ENCODE assay signal across 11 mouse cellular contexts in genomic region chr14:71203459-71203858, GRCm38 (mm10).
"Had no signal": no experiment of that assay in that cellular context is flagged by ENCODE, and none has a peak within 500 bp of the region (broad histone marks: within the 10 kb centered on the region; RNA-seq: fewer than 3 reads in every experiment).

No protein-coding gene starts in this region.

- H3K9me3 ChIP-seq: kidney, embryonic 15.5 days; limb, embryonic 15.5 days; liver, embryonic 12.5 days; lung, embryonic 15.5 days; midbrain, embryonic 13.5 days; stomach, embryonic 15.5 days had no signal

- H3K4me2 ChIP-seq: kidney, embryonic 15.5 days; limb, embryonic 15.5 days; liver, embryonic 12.5 days; lung, embryonic 15.5 days; midbrain, embryonic 13.5 days; stomach, embryonic 15.5 days had no signal

- H3K27ac ChIP-seq: kidney, embryonic 15.5 days; limb, embryonic 15.5 days; liver, embryonic 12.5 days; lung, embryonic 15.5 days; midbrain, embryonic 13.5 days; stomach, embryonic 15.5 days had no signal

- H3K4me1 ChIP-seq: kidney, embryonic 15.5 days; lung, embryonic 15.5 days; stomach, embryonic 15.5 days had no signal

- ATAC-seq: liver, embryonic 12.5 days; midbrain, embryonic 13.5 days had no signal

- DNase-seq: kidney, adult 2 months; kidney, postnatal 14 days; layer of hippocampus, postnatal 36 days; right cerebral cortex, postnatal 14 days; thymus, postnatal 36 days had no signal

- H3K4me3 ChIP-seq: kidney, embryonic 15.5 days; limb, embryonic 15.5 days; liver, embryonic 12.5 days; lung, embryonic 15.5 days; midbrain, embryonic 13.5 days; stomach, embryonic 15.5 days had no signal

- H3K9ac ChIP-seq: kidney, embryonic 15.5 days; limb, embryonic 15.5 days; liver, embryonic 12.5 days; lung, embryonic 15.5 days; midbrain, embryonic 13.5 days; stomach, embryonic 15.5 days had no signal

- H3K27me3 ChIP-seq: kidney, embryonic 15.5 days; limb, embryonic 15.5 days; liver, embryonic 12.5 days; lung, embryonic 15.5 days; midbrain, embryonic 13.5 days; stomach, embryonic 15.5 days had no signal

- H3K36me3 ChIP-seq: kidney, embryonic 15.5 days; limb, embryonic 15.5 days; liver, embryonic 12.5 days; lung, embryonic 15.5 days; midbrain, embryonic 13.5 days; stomach, embryonic 15.5 days had no signal
